Mouse (Mus musculus): ENCODE data around the gene Men1. TPM values are rescaled to one million over a fixed set of nuclear protein-coding genes. Genes with fewer than 3 reads are reported as not detected.
"Not testable (repeated sequence)": the region's sequence is repeated elsewhere in the genome, so short reads cannot be mapped to it uniquely, and the experiment has no call there.

Gene Men1
- polyA plus RNA-seq (2015; fragmentation: Nextera tagmentation; extraction: Ambion mirVana): 61.3 and 61.4 TPM in 2 replicates

DNA sequence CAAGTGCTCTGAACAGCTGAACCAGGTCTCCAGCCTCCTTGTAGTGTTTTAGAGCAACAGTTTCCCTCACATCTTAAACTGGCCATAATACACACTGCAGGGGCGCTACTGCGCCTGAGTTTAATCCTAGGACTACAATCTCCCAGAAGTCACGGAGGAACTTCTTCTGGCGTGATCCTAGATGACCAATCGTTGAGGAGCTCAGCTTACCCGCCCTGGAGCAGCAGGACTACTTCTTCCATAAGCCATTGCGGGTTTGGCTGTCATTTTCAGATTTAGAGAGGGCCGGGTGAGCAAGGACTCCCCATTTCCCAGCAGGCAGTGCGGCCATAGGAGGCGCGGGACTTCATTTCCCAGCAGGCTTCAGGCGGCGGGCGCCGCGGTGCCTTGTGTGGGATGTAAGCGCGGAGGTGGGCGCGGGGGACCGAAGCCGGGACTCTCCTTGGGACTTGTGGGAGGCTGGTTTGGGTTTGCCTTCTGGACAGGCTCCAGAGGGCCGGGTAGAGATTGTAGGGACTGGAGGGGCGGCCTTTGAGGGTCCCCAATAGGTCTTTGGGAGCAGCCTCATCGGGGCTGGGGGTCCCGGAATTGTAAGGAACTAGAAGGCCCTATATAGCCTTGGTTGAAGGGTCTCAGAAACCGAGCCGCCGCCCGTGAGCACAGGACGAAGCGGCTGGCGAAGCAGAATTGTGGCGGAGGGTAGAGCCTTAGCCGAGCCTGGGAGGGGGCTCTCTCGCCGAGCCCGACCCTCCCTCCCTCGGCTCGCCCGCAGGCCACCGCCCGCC is at the start of gene Men1:
Men1 (plus strand) TSS at position 307 of the 785 bp plus-strand sequence.
- no peaks in the 10 kb centered on the region for H3K27me3 ChIP-seq (replicated peaks; ENCODE audit: control insufficient read depth, insufficient read depth, low read length)
- peak within 1 kb of the TSS; percentile 94 for H3K4me2 ChIP-seq (ENCODE audit: low read depth, low read length)
- no peaks in the 10 kb centered on the region for H3K9me3 ChIP-seq (ENCODE audit: control insufficient read depth, low read length)
- H3K9ac ChIP-seq (ENCODE audit: low read depth, low read length): peak within 1 kb of the TSS; percentile 89
- peak within 1 kb of the TSS; percentile 92 for H3K27ac ChIP-seq (ENCODE audit: low read length)
- H3K36me3 ChIP-seq (ENCODE audit: control insufficient read depth, insufficient read depth, low read length): peaks cover 15% of the 10 kb centered on the region
- WGBS: 0% methylated on average over 43 of the region's 43 CpGs
- H3K4me1 ChIP-seq (ENCODE audit: control insufficient read depth, insufficient read depth, low read length): peaks cover 26% of the 10 kb centered on the region
- peak within 1 kb of the TSS; percentile 90 for H3K4me3 ChIP-seq (ENCODE audit: low read length)
- peak; percentile 92 for ATAC-seq

GRCm38 (mm10) chr19:6285226-6285625 is 49.6 kb upstream of the Men1 start:
- Histone ChIP-seq H3K36me3 (ENCODE audit: control insufficient read depth, insufficient read depth, low read length) (peaks cover 9% of the 10 kb centered on the region; the same call in 1 of the 2 replicates), H3K9me3 (ENCODE audit: control insufficient read depth, low read length) (no peaks in the 10 kb centered on the region), H3K4me1 (ENCODE audit: control insufficient read depth, insufficient read depth, low read length) (peaks cover 55% of the 10 kb centered on the region), H3K9ac (ENCODE audit: low read depth, low read length) (peak overlapping the region; percentile 52), H3K4me2 (ENCODE audit: low read depth, low read length) (peak overlapping the region; percentile 29; the same call in 1 of the 2 replicates), H3K27me3 (replicated peaks; ENCODE audit: control insufficient read depth, insufficient read depth, low read length) (no peaks in the 10 kb centered on the region), H3K27ac (ENCODE audit: low read length) (peak overlapping the region; percentile 89), H3K4me3 (ENCODE audit: low read length) (no peak overlapping the region)
- ATAC-seq: peak; percentile 59
- 58% methylated on average over 8 of the region's 8 CpGs for WGBS

DNA sequence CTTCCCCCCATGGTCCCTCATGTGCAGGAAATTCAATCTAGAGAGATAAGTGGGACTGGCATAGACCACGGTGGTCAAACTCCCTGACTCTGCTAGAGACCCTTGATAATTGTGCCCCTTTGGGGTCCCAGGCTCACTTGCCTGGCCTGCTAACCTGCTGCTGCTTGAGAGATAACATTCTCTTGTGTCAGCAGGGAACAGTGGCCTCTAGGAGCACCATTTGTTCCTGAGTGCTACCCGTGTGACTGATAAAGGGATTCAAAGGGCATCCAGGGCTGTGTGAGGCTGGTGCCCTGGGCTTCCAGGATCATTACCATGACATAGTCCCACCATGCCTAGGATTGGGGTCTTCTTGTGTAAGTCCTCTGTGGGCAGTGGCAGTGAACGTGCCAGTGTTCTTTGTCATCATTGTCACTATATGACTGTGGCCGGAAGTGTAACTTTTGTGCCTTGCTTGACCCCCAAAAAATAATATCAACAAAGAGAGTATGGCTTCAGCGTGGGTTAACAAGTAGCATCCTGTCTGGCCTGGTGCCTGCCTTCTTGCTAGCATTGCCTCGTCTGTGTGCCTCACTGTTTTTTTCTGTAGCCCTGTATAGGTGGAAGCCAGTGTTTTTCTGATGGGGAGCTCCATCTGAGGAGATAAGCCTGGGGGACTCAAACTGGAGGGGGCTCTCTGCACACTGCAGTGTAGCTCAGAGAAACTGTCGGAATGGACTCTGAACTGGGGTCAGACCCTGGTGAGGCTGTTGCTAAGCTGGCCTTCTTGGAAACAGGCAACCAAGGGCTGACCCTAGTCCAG is 48.9 kb upstream of the Men1 start:
- Histone ChIP-seq H3K36me3 (ENCODE audit: control insufficient read depth, insufficient read depth, low read length) (peaks cover 9% of the 10 kb centered on the region; the same call in 1 of the 2 replicates), H3K9ac (ENCODE audit: low read depth, low read length) (peak overlapping the region; percentile 52), H3K27ac (ENCODE audit: low read length) (peak overlapping the region; percentile 89), H3K9me3 (ENCODE audit: control insufficient read depth, low read length) (no peaks in the 10 kb centered on the region), H3K4me3 (ENCODE audit: low read length) (no peak overlapping the region), H3K4me1 (ENCODE audit: control insufficient read depth, insufficient read depth, low read length) (peaks cover 52% of the 10 kb centered on the region), H3K4me2 (ENCODE audit: low read depth, low read length) (peak overlapping the region; percentile 29; the same call in 1 of the 2 replicates), H3K27me3 (replicated peaks; ENCODE audit: control insufficient read depth, insufficient read depth, low read length) (no peaks in the 10 kb centered on the region)
- 59% methylated on average over 7 of the region's 7 CpGs for WGBS
- ATAC-seq: peak; percentile 72

DNA sequence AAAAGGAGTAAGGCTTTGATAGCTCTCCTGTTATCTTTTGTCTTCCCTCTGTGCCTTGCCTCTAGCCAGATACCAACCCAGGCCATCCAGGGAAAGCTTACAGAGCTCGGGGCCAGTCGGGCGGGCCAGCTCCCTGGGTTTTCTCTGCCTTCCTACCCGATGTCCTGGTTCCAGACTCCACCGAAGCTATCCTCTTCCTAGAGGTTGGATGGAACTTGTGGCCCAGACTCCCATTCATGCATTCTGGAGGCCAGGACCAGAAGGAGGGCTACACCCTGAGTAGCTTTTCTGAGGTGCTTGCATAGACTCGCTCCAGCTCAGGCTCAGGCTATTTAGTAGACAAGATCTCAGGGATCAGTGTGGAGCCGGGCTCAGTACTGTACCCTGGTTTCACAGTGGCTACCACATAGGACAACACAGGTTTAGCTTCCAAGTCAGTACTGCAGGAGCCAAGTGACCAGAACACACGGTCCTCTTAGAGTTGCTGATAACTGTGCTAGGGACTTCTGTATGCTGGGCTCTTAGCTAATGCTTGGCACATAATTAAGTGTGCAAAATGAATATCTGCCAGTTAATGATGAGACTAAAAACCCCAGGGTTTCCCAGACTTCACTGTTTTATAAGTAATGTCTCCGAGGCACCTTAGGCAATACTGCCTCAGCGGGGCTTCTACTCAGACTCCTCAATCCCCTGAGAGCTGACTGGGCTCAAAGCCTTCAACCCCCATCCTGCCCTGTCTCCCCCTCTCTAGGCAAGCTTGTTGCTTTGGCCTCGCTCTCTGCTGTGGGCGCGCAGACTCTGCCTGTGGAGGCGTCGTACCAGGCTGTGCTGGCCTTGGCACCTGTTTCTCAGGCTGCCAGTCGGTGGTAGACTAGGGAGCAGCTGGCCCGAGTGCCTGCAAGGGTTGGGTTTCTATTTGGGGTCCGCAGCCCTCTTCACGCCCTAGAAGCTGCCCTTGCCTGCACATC is 48.1 kb upstream of the Men1 start:
- no peak overlapping the region for H3K4me3 ChIP-seq (ENCODE audit: low read length)
- WGBS: 86% methylated on average over 19 of the region's 19 CpGs
- peaks cover 55% of the 10 kb centered on the region for H3K4me1 ChIP-seq (ENCODE audit: control insufficient read depth, insufficient read depth, low read length)
- no peaks in the 10 kb centered on the region for H3K27me3 ChIP-seq (replicated peaks; ENCODE audit: control insufficient read depth, insufficient read depth, low read length)
- peak overlapping the region; percentile 52 for H3K9ac ChIP-seq (ENCODE audit: low read depth, low read length)
- peak overlapping the region; percentile 89 for H3K27ac ChIP-seq (ENCODE audit: low read length)
- H3K36me3 ChIP-seq (ENCODE audit: control insufficient read depth, insufficient read depth, low read length): peaks cover 9% of the 10 kb centered on the region; the same call in 1 of the 2 replicates
- no peaks in the 10 kb centered on the region for H3K9me3 ChIP-seq (ENCODE audit: control insufficient read depth, low read length)
- no peak overlapping the region for H3K4me2 ChIP-seq (ENCODE audit: low read depth, low read length)
- no peak for ATAC-seq

DNA sequence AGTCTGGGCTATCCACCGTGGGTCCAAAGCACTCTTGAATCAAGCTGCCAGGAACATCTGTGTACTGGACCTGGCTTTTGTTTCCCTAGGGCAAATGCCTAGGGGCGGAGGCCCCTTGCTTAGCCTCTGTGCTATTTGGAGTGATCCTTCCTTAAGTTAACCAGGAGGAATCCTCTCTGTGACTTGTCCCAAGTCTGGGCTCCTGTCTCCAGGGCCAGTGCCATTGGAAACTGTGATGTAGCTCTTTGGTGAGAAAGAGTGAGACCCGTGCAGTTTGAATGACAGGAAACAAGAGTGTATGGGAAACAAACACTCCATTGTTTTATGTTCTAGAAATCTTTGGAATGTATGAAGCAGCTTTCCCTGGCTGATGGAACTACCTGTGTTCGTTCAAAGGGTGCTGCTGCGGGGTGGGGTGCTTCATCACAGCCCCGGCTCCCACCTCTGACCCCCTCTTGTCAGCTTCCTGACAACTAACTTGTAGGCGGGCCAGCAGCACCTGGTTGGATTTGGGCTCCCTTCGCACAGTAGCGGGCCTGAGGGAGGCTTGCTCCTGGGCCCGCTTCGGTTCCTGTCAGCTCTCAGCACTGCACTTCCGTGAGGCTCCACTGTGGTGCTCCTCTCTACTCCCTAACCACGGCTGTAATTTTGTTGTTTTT is 46.4 kb upstream of the Men1 start:
- Histone ChIP-seq H3K4me2 (ENCODE audit: low read depth, low read length) (no peak overlapping the region), H3K4me3 (ENCODE audit: low read length) (no peak overlapping the region), H3K9me3 (ENCODE audit: control insufficient read depth, low read length) (no peaks in the 10 kb centered on the region), H3K36me3 (ENCODE audit: control insufficient read depth, insufficient read depth, low read length) (peaks cover 9% of the 10 kb centered on the region), H3K27me3 (replicated peaks; ENCODE audit: control insufficient read depth, insufficient read depth, low read length) (no peaks in the 10 kb centered on the region), H3K27ac (ENCODE audit: low read length) (no peak overlapping the region; the same call in 1 of the 2 replicates), H3K9ac (ENCODE audit: low read depth, low read length) (no peak overlapping the region), H3K4me1 (ENCODE audit: control insufficient read depth, insufficient read depth, low read length) (peaks cover 64% of the 10 kb centered on the region)
- 69% methylated on average over 13 of the region's 13 CpGs for whole genome bisulfite sequencing
- ATAC-seq: no peak

DNA sequence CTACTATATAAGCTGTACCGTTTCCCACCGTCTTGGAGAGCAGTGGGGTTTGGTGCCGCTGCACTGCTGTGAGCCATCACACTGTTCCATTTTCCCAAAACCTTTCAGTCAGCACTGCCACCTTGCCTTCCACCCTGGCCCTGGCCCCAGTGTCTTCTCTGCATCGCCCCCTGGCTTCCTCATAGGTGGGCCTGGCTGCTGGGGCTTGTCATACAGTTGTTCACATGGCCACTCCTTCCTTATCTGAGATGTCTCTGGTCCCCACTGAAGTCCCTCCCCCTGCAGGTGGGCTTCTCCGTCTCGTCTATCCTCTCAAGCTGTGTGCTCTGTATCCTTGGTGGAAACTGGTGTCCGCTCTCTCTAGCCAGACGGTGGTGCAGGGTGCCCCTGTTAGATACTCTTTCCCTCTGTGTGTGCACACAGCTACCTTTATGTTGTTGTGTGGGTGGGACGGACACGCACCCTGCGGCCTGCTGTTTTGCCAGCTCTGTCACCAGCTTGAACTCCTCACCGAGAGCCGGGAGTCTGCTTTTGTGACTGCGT is 45.0 kb upstream of the Men1 start:
- Histone ChIP-seq H3K27me3 (replicated peaks; ENCODE audit: control insufficient read depth, insufficient read depth, low read length) (no peaks in the 10 kb centered on the region), H3K27ac (ENCODE audit: low read length) (peak overlapping the region; percentile 79), H3K9me3 (ENCODE audit: control insufficient read depth, low read length) (no peaks in the 10 kb centered on the region), H3K36me3 (ENCODE audit: control insufficient read depth, insufficient read depth, low read length) (peaks cover 12% of the 10 kb centered on the region), H3K4me2 (ENCODE audit: low read depth, low read length) (no peak overlapping the region), H3K4me3 (ENCODE audit: low read length) (no peak overlapping the region), H3K4me1 (ENCODE audit: control insufficient read depth, insufficient read depth, low read length) (peaks cover 57% of the 10 kb centered on the region), H3K9ac (ENCODE audit: low read depth, low read length) (0 out of 2 replicates have a peak overlapping the region, but pooled peaks have one; percentile 4)
- WGBS: 88% methylated on average over 14 of the region's 14 CpGs
- no peak for ATAC-seq

- peak overlapping the region; percentile 37 for H3K9ac ChIP-seq (ENCODE audit: low read depth, low read length)
Measured at GRCm38 (mm10) chr19:6290720-6291116, 44.1 kb upstream of the Men1 start.

DNA sequence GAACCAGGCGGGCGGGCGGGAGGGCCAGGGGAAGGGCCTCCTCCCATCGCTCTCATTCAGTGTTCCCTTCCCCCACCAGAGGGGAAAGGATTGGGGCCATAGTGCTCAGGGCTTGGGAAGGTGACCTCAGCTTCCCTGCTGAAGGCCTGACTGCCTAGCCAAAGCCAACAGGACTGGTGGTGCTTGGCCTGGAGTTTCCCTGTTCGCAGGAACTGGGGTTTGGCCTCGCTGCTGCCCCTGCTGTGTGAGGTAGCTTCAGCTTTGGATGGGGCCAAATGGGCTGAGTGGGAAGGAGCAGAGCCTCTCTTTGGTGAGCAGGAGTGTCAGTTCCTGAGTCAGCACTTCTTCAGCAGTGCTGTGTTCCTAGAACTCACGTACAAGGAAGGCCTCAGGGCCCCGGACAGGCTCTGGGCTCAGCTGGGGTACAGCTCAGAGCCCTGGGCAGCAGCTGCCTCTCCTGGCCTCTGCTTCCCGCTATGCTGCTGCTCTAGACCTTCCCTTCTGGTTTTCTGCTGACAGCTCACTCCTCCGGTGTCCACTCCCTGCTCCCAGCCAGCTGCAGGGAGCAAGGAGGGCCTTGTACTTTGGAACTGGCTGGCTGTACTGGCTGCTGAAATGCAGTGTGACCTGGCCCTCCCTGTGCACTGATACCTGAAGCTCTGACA is 43.5 kb upstream of the Men1 start:
- Histone ChIP-seq H3K4me1 (ENCODE audit: control insufficient read depth, insufficient read depth, low read length) (peaks cover 42% of the 10 kb centered on the region), H3K27me3 (replicated peaks; ENCODE audit: control insufficient read depth, insufficient read depth, low read length) (no peaks in the 10 kb centered on the region), H3K9ac (ENCODE audit: low read depth, low read length) (peak overlapping the region; percentile 37), H3K4me3 (ENCODE audit: low read length) (no peak overlapping the region), H3K4me2 (ENCODE audit: low read depth, low read length) (0 out of 2 replicates have a peak overlapping the region, but pooled peaks have one; percentile 14), H3K9me3 (ENCODE audit: control insufficient read depth, low read length) (no peaks in the 10 kb centered on the region), H3K27ac (ENCODE audit: low read length) (peak overlapping the region; percentile 85), H3K36me3 (ENCODE audit: control insufficient read depth, insufficient read depth, low read length) (peaks cover 23% of the 10 kb centered on the region)
- peak; percentile 93 for ATAC-seq
- 54% methylated on average over 9 of the region's 10 CpGs for WGBS

More at GRCm38 (mm10) chr19:6290720-6291116, 44.1 kb upstream of the Men1 start:
- 87% methylated on average over 5 of the region's 6 CpGs for WGBS
- not testable (repeated sequence) for ATAC-seq; H3K4me2 ChIP-seq (ENCODE audit: low read depth, low read length); H3K9me3 ChIP-seq (ENCODE audit: control insufficient read depth, low read length); H3K4me3 ChIP-seq (ENCODE audit: low read length); H3K27me3 ChIP-seq (replicated peaks; ENCODE audit: control insufficient read depth, insufficient read depth, low read length)
- H3K4me1 ChIP-seq (ENCODE audit: control insufficient read depth, insufficient read depth, low read length): peaks cover 48% of the 10 kb centered on the region
- H3K36me3 ChIP-seq (ENCODE audit: control insufficient read depth, insufficient read depth, low read length): peaks cover 17% of the 10 kb centered on the region
- peak overlapping the region; percentile 85 for H3K27ac ChIP-seq (ENCODE audit: low read length)

All from intestine, embryonic 16.5 days (tissue).